Mouse (Mus musculus) splenic B cell, adult 2 months (primary cell): ENCODE measurements around the gene Gab2.
A peak's percentile ranks its signal among the peaks of the same experiment; 100 is the strongest.

Source experiments
- DNase-seq: peaks from one replicate; pipeline ENCODE4 v3.0.0-alpha.2; 2011; ENCODE audit warnings: low read depth, low spot score
- H3K27me3 ChIP-seq: 2 replicates; pipeline ENCODE4 v1.6.1; 2012; ENCODE audit warnings: mild to moderate bottlenecking, low read length, moderate library complexity, mixed read lengths; ENCODE audit not compliant: control insufficient read depth, poor library complexity, insufficient read depth, severe bottlenecking
- H3K36me3 ChIP-seq: 2 replicates; pipeline ENCODE4 v1.6.1; 2012; ENCODE audit warnings: mild to moderate bottlenecking, low read length, moderate library complexity, mixed read lengths; ENCODE audit not compliant: control insufficient read depth, poor library complexity, insufficient read depth, severe bottlenecking

Gene Gab2

GRCm38 (mm10) chr7:97081242-97081958 lies at the start of gene Gab2:
TSS of gene Gab2 (plus strand) at chr7:97081586.
- Histone ChIP-seq H3K27me3 (no peaks in the 10 kb centered on the region; the same call in 1 of the 2 replicates), H3K36me3 (no peaks in the 10 kb centered on the region)
- DNase-seq, result peak; percentile 63

DNA sequence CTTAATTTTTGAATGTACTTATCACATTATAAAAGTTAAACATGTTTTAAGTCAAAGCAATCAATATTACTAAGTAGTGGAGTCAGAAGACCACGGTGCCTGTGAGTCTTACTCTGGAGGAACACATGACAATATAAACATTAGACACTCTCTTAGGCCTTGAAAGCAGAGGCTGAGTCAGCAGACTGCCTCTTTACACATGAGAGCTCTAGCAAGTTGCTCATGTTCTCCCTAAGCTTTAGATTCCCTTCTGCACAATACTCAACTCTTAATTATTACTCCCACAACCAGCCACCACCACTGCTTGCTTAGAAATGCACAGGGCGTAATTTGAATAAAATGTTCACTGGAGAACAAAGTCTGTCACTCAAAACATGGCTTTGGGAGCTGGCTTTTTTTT lies 49.0 kb upstream of the Gab2 start:
- 0 out of 2 replicates have a peak, but pooled peaks cover 1% of the 10 kb centered on the region for H3K36me3 ChIP-seq
- H3K27me3 ChIP-seq, result no peaks in the 10 kb centered on the region
- no peak for DNase-seq

DNA sequence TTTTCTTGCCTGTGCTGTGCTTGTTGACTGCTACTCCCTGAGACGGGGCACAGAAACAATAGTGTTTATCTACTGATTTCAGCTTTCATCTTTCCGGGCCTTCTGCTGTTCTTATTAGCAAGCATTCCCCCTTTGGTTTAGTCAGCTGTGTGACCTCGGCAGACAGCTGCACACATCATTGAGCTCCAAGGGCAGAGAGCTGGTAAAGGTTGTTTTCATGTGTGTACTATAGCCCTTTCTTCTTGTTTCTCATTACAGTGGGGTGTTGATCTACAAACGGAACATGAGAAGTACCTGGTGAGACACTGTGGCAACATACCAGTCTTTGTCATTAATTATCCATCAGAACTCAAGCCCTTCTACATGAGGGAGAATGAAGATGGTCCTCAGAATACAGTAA lies 41.7 kb upstream of the Gab2 start:
- no peak for DNase-seq
- H3K36me3 ChIP-seq, result 0 out of 2 replicates have a peak, but pooled peaks cover 7% of the 10 kb centered on the region
- H3K27me3 ChIP-seq, result no peaks in the 10 kb centered on the region

- H3K36me3 ChIP-seq, result peaks cover 8% of the 10 kb centered on the region; the same call in 1 of the 2 replicates
- no peak for DNase-seq
- H3K27me3 ChIP-seq, result no peaks in the 10 kb centered on the region
Observed at GRCm38 (mm10) chr7:97041868-97042449, 39.4 kb upstream of the Gab2 start.

DNA sequence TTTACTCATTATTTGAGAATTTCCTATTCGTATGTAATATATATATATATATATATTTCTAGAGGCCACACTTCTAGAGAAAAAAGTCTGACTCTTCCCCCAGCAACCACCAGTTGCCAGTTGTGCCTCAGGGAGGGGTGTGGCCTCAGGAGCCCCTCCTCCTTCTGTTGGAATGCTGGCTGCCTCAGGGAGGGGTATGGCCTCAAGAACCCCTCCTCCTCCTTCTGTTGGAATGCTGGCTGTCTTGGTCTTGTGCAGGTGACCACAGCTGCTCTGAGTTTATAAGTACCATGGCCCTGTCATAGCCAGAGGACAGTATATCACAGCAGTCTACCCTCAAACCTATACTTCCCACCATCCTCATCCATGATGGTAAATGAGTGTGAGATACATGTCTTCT lies 38.4 kb upstream of the Gab2 start:
- no peak for DNase-seq
- Histone ChIP-seq H3K27me3 (no peaks in the 10 kb centered on the region), H3K36me3 (peaks cover 8% of the 10 kb centered on the region; the same call in 1 of the 2 replicates)

DNA sequence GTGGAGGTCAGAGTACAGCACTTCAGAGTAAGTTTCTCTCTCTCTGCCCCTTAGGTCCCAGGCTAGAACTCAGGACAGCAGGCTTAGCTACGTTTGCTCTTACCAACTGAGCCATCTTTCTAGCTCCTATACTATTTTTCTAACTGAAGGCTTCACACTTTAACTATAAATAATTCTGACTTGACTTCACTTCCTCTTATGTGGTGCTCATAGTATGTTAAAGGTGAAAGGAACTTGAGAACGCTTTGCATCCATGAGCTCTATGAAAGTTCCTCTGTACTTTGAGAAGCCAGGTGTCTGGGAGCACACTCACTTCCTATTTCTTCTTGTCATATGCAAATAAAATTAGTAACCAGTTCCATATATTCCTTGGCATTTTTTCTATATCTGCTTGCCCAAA lies 20.4 kb upstream of the Gab2 start:
- peak; percentile 26 for DNase-seq
- Histone ChIP-seq H3K27me3 (no peaks in the 10 kb centered on the region), H3K36me3 (0 out of 2 replicates have a peak, but pooled peaks cover 2% of the 10 kb centered on the region)

- no peak for DNase-seq
- no peaks in the 10 kb centered on the region for H3K27me3 ChIP-seq
- H3K36me3 ChIP-seq, result no peaks in the 10 kb centered on the region
Observed at GRCm38 (mm10) chr7:97071512-97071911, 9.9 kb upstream of the Gab2 start.

DNA sequence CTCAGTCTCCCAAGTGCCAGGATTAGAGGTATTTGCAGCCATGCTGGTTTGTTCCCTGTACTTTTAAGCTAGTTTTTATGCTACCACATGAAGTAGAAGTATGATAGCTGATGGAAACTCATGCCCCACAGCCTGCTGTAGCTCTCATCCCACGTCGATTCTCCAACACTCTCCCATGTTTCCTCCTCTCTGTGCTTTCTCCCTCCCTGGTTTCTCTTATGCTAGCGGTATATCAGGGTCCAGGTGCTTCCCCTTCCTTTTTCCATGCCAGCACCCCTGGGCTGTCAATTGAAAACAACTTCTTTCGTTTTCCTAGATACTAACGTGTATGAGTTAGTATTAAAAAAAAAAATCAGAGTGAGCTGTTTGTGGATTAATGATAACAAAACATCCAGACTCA lies 9.3 kb upstream of the Gab2 start:
- Histone ChIP-seq H3K27me3 (no peaks in the 10 kb centered on the region), H3K36me3 (no peaks in the 10 kb centered on the region)
- DNase-seq, result no peak

GRCm38 (mm10) chr7:97074974-97075373 lies 6.4 kb upstream of the Gab2 start:
- Histone ChIP-seq H3K36me3 (no peaks in the 10 kb centered on the region), H3K27me3 (no peaks in the 10 kb centered on the region)
- no peak for DNase-seq

GRCm38 (mm10) chr7:97076977-97077376 lies 4.4 kb upstream of the Gab2 start:
- H3K36me3 ChIP-seq, result no peaks in the 10 kb centered on the region
- no peak for DNase-seq
- no peaks in the 10 kb centered on the region; the same call in 1 of the 2 replicates for H3K27me3 ChIP-seq

DNA sequence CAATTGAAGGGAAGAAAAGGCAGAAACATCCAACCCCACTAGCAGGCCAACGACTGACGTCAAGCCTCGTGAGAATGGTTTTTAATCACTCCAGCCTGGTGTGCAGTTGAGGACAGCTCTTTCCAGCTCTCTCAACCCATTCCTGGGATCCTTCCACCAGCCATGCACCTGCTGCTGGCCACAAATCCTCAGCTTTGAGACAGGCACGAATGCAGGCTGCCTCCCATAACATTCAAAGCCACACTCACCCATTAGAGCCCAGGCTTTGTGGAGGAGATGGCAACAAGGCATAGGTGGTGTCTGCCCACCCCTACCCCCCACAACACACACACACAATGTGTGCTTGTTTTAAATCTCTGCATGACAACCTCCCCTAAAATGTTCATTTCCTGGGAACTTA lies 2.7 kb upstream of the Gab2 start:
- DNase-seq, result no peak
- Histone ChIP-seq H3K27me3 (no peaks in the 10 kb centered on the region; the same call in 1 of the 2 replicates), H3K36me3 (no peaks in the 10 kb centered on the region)

GRCm38 (mm10) chr7:97079145-97079544 lies 2.2 kb upstream of the Gab2 start:
- Histone ChIP-seq H3K36me3 (no peaks in the 10 kb centered on the region), H3K27me3 (no peaks in the 10 kb centered on the region; the same call in 1 of the 2 replicates)
- peak; percentile 49 for DNase-seq

- Histone ChIP-seq H3K27me3 (no peaks in the 10 kb centered on the region; the same call in 1 of the 2 replicates), H3K36me3 (no peaks in the 10 kb centered on the region)
- DNase-seq, result no peak
Observed at GRCm38 (mm10) chr7:97079651-97080365, 1.6 kb upstream of the Gab2 start.

DNA sequence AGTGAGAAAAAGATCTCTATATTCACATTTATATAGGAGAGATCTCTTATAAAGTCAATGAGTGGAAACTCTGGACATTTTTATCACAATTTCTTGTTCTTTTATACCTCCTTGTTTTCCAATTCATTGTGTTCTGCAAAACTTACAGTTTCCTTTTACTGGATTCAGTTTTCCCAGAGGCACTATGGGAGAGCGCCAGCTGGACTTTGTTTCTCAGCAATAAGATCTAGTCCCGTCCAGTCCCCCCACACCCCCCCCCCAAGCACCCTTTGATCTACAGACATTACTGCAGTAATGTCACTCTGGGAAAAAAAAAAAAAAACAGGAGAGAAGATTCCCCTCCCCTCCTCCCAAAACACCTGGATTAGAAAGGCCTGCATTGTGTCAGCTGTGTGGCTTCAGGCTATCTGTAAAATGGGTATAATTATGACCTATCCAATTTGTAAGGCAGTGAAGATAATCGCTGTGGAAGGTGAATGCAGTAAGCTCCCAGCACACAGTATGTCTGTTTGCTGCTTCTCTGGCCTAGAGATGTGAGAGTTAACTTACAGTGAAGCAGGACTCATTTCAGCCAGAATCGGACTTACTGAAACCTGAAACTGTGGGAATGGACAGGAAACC lies 655 bp upstream of the Gab2 start:
- no peaks in the 10 kb centered on the region for H3K36me3 ChIP-seq
- H3K27me3 ChIP-seq, result no peaks in the 10 kb centered on the region; the same call in 1 of the 2 replicates
- DNase-seq, result no peak

GRCm38 (mm10) chr7:97081959-97082218 lies 503 bp downstream of the Gab2 start:
- Histone ChIP-seq H3K36me3 (no peaks in the 10 kb centered on the region), H3K27me3 (no peaks in the 10 kb centered on the region; the same call in 1 of the 2 replicates)
- DNase-seq, result no peak
